Mouse (Mus musculus) ES-E14 (cell line): ENCODE results near the gene Slc5a10. TPM values are rescaled to one million over a fixed set of nuclear protein-coding genes. Genes with fewer than 3 reads are reported as not detected.
A peak's percentile ranks its signal among the peaks of the same experiment; 100 is the strongest.

ENCODE experiments used
- DNase-seq: peaks from one replicate; pipeline ENCODE4 v3.0.0-alpha.2; 2013; ENCODE audit warnings: low read depth, low spot score
- H3K27ac ChIP-seq: 2 replicates; pipeline ENCODE4 v1.5.1; 2012; ENCODE audit warnings: low read depth, mild to moderate bottlenecking, low read length, moderate library complexity, mixed read lengths; ENCODE audit not compliant: poor library complexity, insufficient read depth, severe bottlenecking
- H3K36me3 ChIP-seq: 2 replicates; pipeline ENCODE4 v1.6.1; 2012; ENCODE audit warnings: mild to moderate bottlenecking, low read length, moderate library complexity, mixed read lengths; ENCODE audit not compliant: control insufficient read depth, poor library complexity, insufficient read depth, severe bottlenecking
- H3K4me1 ChIP-seq, 2 experiments: fragments of 150-350 bp in 1 of 2; sonication (generic) in 1 of 2; 2 replicates each; pipeline ENCODE4 v1.6.1; 2012; ENCODE audit warnings: low read length in 2 of 2, mild to moderate bottlenecking in 1 of 2, mixed read lengths in 1 of 2; ENCODE audit not compliant: control insufficient read depth in 2 of 2, insufficient read depth in 2 of 2, poor library complexity in 1 of 2
- H3K4me3 ChIP-seq, 2 experiments: fragments of 150-350 bp in 1 of 2; sonication (generic) in 1 of 2; 2 replicates each; pipeline ENCODE4 v1.5.1; 2012; ENCODE audit warnings: low read length in 2 of 2, low read depth in 1 of 2, mild to moderate bottlenecking in 1 of 2, mixed read lengths in 1 of 2; ENCODE audit not compliant: insufficient read depth in 1 of 2, poor library complexity in 1 of 2, severe bottlenecking in 1 of 2
- H3K9ac ChIP-seq: 2 replicates; pipeline ENCODE4 v1.6.1; 2012; ENCODE audit warnings: low read depth, mild to moderate bottlenecking, low read length, mixed read lengths; ENCODE audit not compliant: poor library complexity, insufficient read depth, severe bottlenecking
- H3K9me3 ChIP-seq: fragments of 150-350 bp; sonication (generic); 2 replicates; pipeline ENCODE4 v1.6.1; 2012; ENCODE audit warnings: low read depth, mild to moderate bottlenecking, low read length; ENCODE audit not compliant: control insufficient read depth, insufficient read depth
- CHD2 ChIP-seq: IDR thresholded peaks from 2 replicates; pipeline ENCODE4 v1.6.1; 2014; ENCODE audit warnings: mild to moderate bottlenecking, low read depth, low read length, inconsistent platforms
- HCFC1 ChIP-seq: IDR thresholded peaks from 2 replicates; pipeline ENCODE4 v1.6.1; 2012; ENCODE audit warnings: low read length, inconsistent platforms, borderline replicate concordance; ENCODE audit not compliant: insufficient read depth
- MAFK ChIP-seq: IDR thresholded peaks from 2 replicates; pipeline ENCODE4 v1.6.1; 2014; ENCODE audit warnings: mild to moderate bottlenecking, low read depth, low read length, inconsistent platforms; ENCODE audit not compliant: insufficient read depth
- ZC3H11A ChIP-seq: IDR thresholded peaks from 2 replicates; pipeline ENCODE4 v1.6.1; 2012; ENCODE audit warnings: low read depth, mild to moderate bottlenecking, inconsistent platforms, low read length, borderline replicate concordance
- ZNF384 ChIP-seq: IDR thresholded peaks from 2 replicates; pipeline ENCODE4 v1.6.1; 2012; ENCODE audit warnings: low read depth, low read length, inconsistent platforms
- in situ Hi-C, 2 experiments: fragments of 600-800 bp; cut with MboI; formaldehyde crosslinking; loops; one replicate each; pipeline ENCODE4 v1.15.1; 2025; ENCODE audit warnings: low sequenced_read_pairs in 2 of 2, inconsistent platforms in 1 of 2; ENCODE audit not compliant: unreplicated experiment in 2 of 2
- total RNA-seq: library from RNA; depleted of rRNA; stranded (reverse); fragments of 300-350 nt; gene quantifications from 2 replicates; pipeline ENCODE4 v1.2.3, GENCODE M21; 2012

Slc5a10 gene
- total RNA-seq, 1 experiment = 0.45 TPM

- Histone ChIP-seq H3K4me1 (peaks cover 0 to 2% of the 10 kb centered on the region in 2 experiments; a peak in 1 of 4 replicates), H3K27ac (no peak overlapping the region), H3K9ac (no peak overlapping the region), H3K36me3 (no peaks in the 10 kb centered on the region), H3K9me3 (no peaks in the 10 kb centered on the region), H3K4me3 (no peak overlapping the region)
- peak; percentile 81 for DNase-seq
- in situ Hi-C loops = loop anchor here in 1 of 2 experiments (10.0 kb wide), 1 partner anchor 90 kb away; no protein-coding TSS in a partner anchor
- peak; percentile 86; the same call in 1 of the 2 replicates for TF ChIP-seq ZC3H11A
- no peak for TF ChIP-seq HCFC1
Measured at GRCm38 (mm10) chr11:61714346-61715117, 6.1 kb downstream of the Slc5a10 start.

GRCm38 (mm10) chr11:61713157-61713855, 7.3 kb downstream of the Slc5a10 start:
- no peaks in the 10 kb centered on the region for H3K9me3 ChIP-seq
- DNase-seq = peak; percentile 30
- TF ChIP-seq ZNF384 (no peak), CHD2 (no peak), HCFC1 (no peak), ZC3H11A (no peak), MAFK (no peak)
- no peak overlapping the region for H3K4me3 ChIP-seq
- H3K27ac ChIP-seq = no peak overlapping the region
- H3K4me1 ChIP-seq = peaks cover 0 to 4% of the 10 kb centered on the region in 2 experiments; a peak in 1 of 4 replicates
- in situ Hi-C loops = loop anchor here in 1 of 2 experiments (10.0 kb wide), 1 partner anchor 89 kb away; no protein-coding TSS in a partner anchor
- H3K36me3 ChIP-seq = no peaks in the 10 kb centered on the region
- H3K9ac ChIP-seq = no peak overlapping the region

GRCm38 (mm10) chr11:61708928-61709327, 11.7 kb downstream of the Slc5a10 start:
- Histone ChIP-seq H3K9me3 (no peaks in the 10 kb centered on the region), H3K36me3 (no peaks in the 10 kb centered on the region), H3K27ac (no peak overlapping the region), H3K4me3 (no peak overlapping the region), H3K4me1 (peaks cover 0 to 7% of the 10 kb centered on the region in 2 experiments; a peak in 1 of 4 replicates), H3K9ac (no peak overlapping the region)
- DNase-seq = peak; percentile 33
- in situ Hi-C loops = no loop called here
- no peak for TF ChIP-seq ZC3H11A
- TF ChIP-seq MAFK = no peak
- no peak for TF ChIP-seq CHD2
- no peak for TF ChIP-seq ZNF384
- TF ChIP-seq HCFC1 = no peak

- no peak for DNase-seq
Measured at GRCm38 (mm10) chr11:61706232-61706631, 14.4 kb downstream of the Slc5a10 start.

More at GRCm38 (mm10) chr11:61706232-61706631, 14.4 kb downstream of the Slc5a10 start:
- Histone ChIP-seq H3K36me3 (peaks cover 2% of the 10 kb centered on the region; the same call in 1 of the 2 replicates), H3K9me3 (no peaks in the 10 kb centered on the region), H3K27ac (no peak overlapping the region), H3K4me1 (0 out of 4 replicates have a peak, but pooled peaks cover 0 to 5% of the 10 kb centered on the region in 2 experiments), H3K9ac (no peak overlapping the region), H3K4me3 (no peak overlapping the region)
- TF ChIP-seq CHD2 (no peak), ZNF384 (no peak), ZC3H11A (no peak), MAFK (no peak), HCFC1 (no peak)
- in situ Hi-C loops = no loop called here
